Mouse (Mus musculus) brain, embryonic 14.5 days (tissue): ENCODE results near the gene Bend3.

ENCODE experiments used
- CTCF ChIP-seq: fragments of 200-500 bp; IDR thresholded peaks from 2 replicates; pipeline ENCODE4 v1.5.1; 2012; ENCODE audit warnings: inconsistent platforms, mild to moderate bottlenecking, moderate library complexity, borderline replicate concordance; ENCODE audit not compliant: insufficient read depth, insufficient read length; ENCODE audit errors: extremely low read depth
- POLR2A ChIP-seq: fragments of 200-500 bp; IDR thresholded peaks from 2 replicates; pipeline ENCODE4 v1.6.1; 2012; ENCODE audit warnings: mild to moderate bottlenecking, inconsistent platforms, borderline replicate concordance; ENCODE audit not compliant: poor library complexity, insufficient read depth, insufficient read length, severe bottlenecking; ENCODE audit errors: extremely low read depth

DNA sequence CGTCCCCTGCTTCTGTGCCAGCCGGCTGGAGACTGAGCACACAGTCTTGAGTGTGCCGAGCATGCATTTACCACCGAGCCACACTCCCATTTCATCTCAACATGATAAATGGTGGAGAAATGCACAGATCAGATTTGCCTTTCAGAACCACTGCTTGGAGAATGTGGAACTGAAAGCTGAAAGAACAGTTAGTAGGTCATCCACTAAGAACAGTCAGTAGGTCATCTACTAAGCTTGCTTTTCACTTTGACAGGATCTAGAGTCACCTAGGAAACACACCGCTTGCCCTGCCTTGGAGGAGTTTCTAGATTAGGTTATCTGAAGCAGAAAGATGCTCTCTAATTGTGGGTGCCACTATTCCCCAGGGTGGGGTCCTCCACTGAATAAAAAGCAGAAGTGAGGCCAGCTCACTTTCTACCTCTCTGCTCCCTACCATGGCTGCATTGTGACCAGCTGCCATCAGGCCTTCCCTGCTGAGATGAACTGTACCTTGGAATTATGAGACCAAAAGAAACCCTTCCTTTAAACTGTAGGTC lies 79.1 kb downstream of the Bend3 start:
- TF ChIP-seq CTCF: no peak
- no peak for TF ChIP-seq POLR2A
